Mouse (Mus musculus) heart, postnatal 14 days (tissue): ENCODE results near the gene Ndufc1. TPM values are rescaled to one million over a fixed set of nuclear protein-coding genes. Genes with fewer than 3 reads are reported as not detected.

ENCODE experiments used
- total RNA-seq, 2 experiments: library from RNA; stranded (reverse); gene quantifications; 2 replicates each; pipeline ENCODE4 v1.2.3; 2021

The Ndufc1 gene
- total RNA-seq, 2 experiments from 2014 or later = 1,427 to 1,430 TPM

Other genes starting within 250 kb of the Ndufc1 start
- 10 to 100 TPM; 53.9 to 68.6 TPM for gene Noct, start 184.5 kb downstream of the Ndufc1 start, total RNA-seq
- gene Elf2, start 68.3 kb downstream of the Ndufc1 start, total RNA-seq = 10 to 100 TPM; 72.0 to 72.9 TPM
- gene Mgarp, start 12.2 kb downstream of the Ndufc1 start, total RNA-seq = under 1 TPM; 0.33 to 0.34 TPM
- gene Naa15, start 6.2 kb upstream of the Ndufc1 start, total RNA-seq = 10 to 100 TPM; 44.8 to 45.0 TPM
- gene Rab33b, start 74.9 kb upstream of the Ndufc1 start, total RNA-seq = 10 to 100 TPM in 1 of 2 experiments, 1 to 10 TPM in 1; 9.3 to 10.3 TPM
- 10 to 100 TPM; 56.2 to 56.7 TPM for gene Setd7, start 151.9 kb upstream of the Ndufc1 start, total RNA-seq